32 mouse cellular contexts compared by ENCODE assay signal in genomic region chr13:92026651-92027050, GRCm38 (mm10).
"Had no signal": no experiment of that assay in that cellular context is flagged by ENCODE, and none has a peak within 500 bp of the region (broad histone marks: within the 10 kb centered on the region; RNA-seq: fewer than 3 reads in every experiment).

No protein-coding gene starts in this region.

- ATAC-seq: liver, embryonic 12.5 days; liver, postnatal 0 days; lung, postnatal 0 days; midbrain, embryonic 13.5 days; midbrain, embryonic 15.5 days; midbrain, embryonic 16.5 days had no signal

- H3K4me3 ChIP-seq: left cerebral cortex, adult 2 months; limb, embryonic 10.5 days; limb, embryonic 12.5 days; limb, embryonic 13.5 days; limb, embryonic 15.5 days; liver, embryonic 12.5 days; liver, embryonic 13.5 days; liver, embryonic 15.5 days; lung, embryonic 15.5 days; megakaryocyte, embryonic 14.5 days; midbrain, embryonic 10.5 days; midbrain, embryonic 12.5 days; midbrain, embryonic 13.5 days; midbrain, embryonic 15.5 days; myocyte; neural tube, embryonic 12.5 days had no signal

- H3K9ac ChIP-seq: limb, embryonic 12.5 days; limb, embryonic 13.5 days; limb, embryonic 15.5 days; liver, embryonic 12.5 days; liver, embryonic 13.5 days; liver, embryonic 14.5 days; liver, embryonic 15.5 days; liver, postnatal 0 days; lung, embryonic 14.5 days; lung, embryonic 15.5 days; midbrain, embryonic 12.5 days; midbrain, embryonic 13.5 days; midbrain, embryonic 15.5 days; neural tube, embryonic 12.5 days had no signal

- H3K4me2 ChIP-seq: limb, embryonic 12.5 days; limb, embryonic 13.5 days; limb, embryonic 15.5 days; liver, embryonic 11.5 days; liver, embryonic 12.5 days; liver, embryonic 13.5 days; liver, embryonic 15.5 days; lung, embryonic 14.5 days; lung, embryonic 15.5 days; midbrain, embryonic 12.5 days; midbrain, embryonic 13.5 days; midbrain, embryonic 15.5 days; neural tube, embryonic 12.5 days had no signal

- H3K4me1 ChIP-seq: limb, embryonic 10.5 days; limb, embryonic 12.5 days; liver, embryonic 12.5 days; liver, embryonic 13.5 days; liver, embryonic 15.5 days; lung, embryonic 15.5 days; midbrain, embryonic 10.5 days; midbrain, embryonic 12.5 days; midbrain, embryonic 13.5 days; midbrain, embryonic 15.5 days; neural tube, embryonic 12.5 days had no signal

- H3K36me3 ChIP-seq: limb, embryonic 10.5 days; limb, embryonic 12.5 days; limb, embryonic 13.5 days; limb, embryonic 15.5 days; liver, embryonic 12.5 days; liver, embryonic 13.5 days; liver, embryonic 15.5 days; lung, embryonic 15.5 days; midbrain, embryonic 10.5 days; midbrain, embryonic 12.5 days; midbrain, embryonic 13.5 days; midbrain, embryonic 15.5 days; neural tube, embryonic 12.5 days had no signal

- H3K27me3 ChIP-seq: limb, embryonic 12.5 days; limb, embryonic 13.5 days; limb, embryonic 15.5 days; liver, embryonic 12.5 days; liver, embryonic 13.5 days; liver, embryonic 15.5 days; lung, embryonic 15.5 days; megakaryocyte, embryonic 14.5 days; midbrain, embryonic 12.5 days; midbrain, embryonic 13.5 days; midbrain, embryonic 15.5 days; neural tube, embryonic 12.5 days had no signal

- H3K27ac ChIP-seq: limb, embryonic 10.5 days; limb, embryonic 12.5 days; limb, embryonic 13.5 days; liver, embryonic 12.5 days; liver, embryonic 13.5 days; liver, embryonic 14.5 days; liver, embryonic 15.5 days; lung, embryonic 15.5 days; macrophage; midbrain, embryonic 10.5 days; midbrain, embryonic 12.5 days; midbrain, embryonic 13.5 days; midbrain, embryonic 15.5 days; neural tube, embryonic 12.5 days had no signal

- H3K9me3 ChIP-seq: limb, embryonic 10.5 days; limb, embryonic 12.5 days; limb, embryonic 13.5 days; limb, embryonic 15.5 days; liver, embryonic 12.5 days; liver, embryonic 13.5 days; liver, embryonic 15.5 days; lung, embryonic 15.5 days; midbrain, embryonic 10.5 days; midbrain, embryonic 12.5 days; midbrain, embryonic 13.5 days; midbrain, embryonic 15.5 days; neural tube, embryonic 12.5 days had no signal

- DNase-seq: left cerebral cortex, postnatal 4 days; liver; liver, embryonic 13.5 days; liver, postnatal 0 days; lung, adult 18-20 months; lung, adult 2 months; lung, embryonic 14.5 days; lung, postnatal 10 days; lung, postnatal 14 days; lung, postnatal 36 days; lung, postnatal 4 days; midbrain, embryonic 14.5 days had no signal
